Mouse (Mus musculus): ENCODE results near the gene Taldo1. TPM values are rescaled to one million over a fixed set of nuclear protein-coding genes. Genes with fewer than 3 reads are reported as not detected.

Taldo1 gene
- total RNA-seq, 2 experiments from 2014 or later: 87.5 to 90.9 TPM

DNA sequence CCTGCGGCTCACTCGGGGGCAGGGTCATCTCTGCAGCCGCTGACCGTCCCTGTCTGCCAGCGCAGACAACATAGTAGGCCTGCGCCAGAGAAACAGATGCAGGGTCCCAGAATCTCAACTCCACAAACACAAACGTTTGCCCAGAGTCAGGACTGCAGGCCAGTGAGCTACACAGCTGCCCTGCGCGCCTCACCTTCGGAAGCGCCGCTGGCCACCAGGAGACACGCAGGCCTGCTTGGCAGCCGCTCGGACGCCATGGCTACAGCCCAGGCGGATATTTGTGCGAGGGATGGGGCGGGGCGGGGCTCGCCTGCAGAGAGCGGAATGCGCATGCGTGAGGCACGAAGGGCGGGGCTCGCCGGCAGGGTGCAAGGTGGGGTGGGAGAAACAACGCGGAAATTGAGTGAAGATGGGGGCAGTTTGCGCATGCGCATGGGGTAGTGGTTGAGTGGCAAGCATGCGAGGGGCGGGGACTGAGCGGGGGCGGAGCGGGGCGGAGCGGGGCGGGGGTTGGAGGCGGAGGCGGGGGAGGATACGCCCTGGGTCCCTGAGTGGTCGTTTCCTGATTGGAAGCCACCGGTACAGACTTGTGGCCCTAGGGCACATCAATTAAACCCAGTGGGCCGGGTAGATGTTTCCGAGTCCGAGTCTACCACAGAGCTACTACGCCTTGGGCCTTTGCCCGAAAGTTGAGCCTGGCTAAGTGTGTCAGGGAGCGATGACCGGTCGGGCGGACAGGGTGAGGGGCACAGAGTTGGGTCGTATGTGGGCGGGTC lies 22.0 kb downstream of the Taldo1 start, which contains the start of gene Gatd1:
Gene Gatd1, minus strand, starts transcription at position 328 of the 776 bp plus-strand sequence.
- Histone ChIP-seq H3K4me3 (peak within 1 kb of the TSS; percentile 89), H3K27ac (peak within 1 kb of the TSS; percentile 98)
- no peak; the same call in 1 of the 2 replicates for TF ChIP-seq CTCF (IDR thresholded peaks at IDR 0.05)
- peak; percentile 99 for DNase-seq (ENCODE audit: extremely low spot score in 1 of 2, low spot score in 2 of 2)
- intact Hi-C loops (cut with DNase I): loop anchor here (2.0 kb wide), 1 partner anchor 15 kb away; the partner anchor contains the start of gene Cend1

DNA sequence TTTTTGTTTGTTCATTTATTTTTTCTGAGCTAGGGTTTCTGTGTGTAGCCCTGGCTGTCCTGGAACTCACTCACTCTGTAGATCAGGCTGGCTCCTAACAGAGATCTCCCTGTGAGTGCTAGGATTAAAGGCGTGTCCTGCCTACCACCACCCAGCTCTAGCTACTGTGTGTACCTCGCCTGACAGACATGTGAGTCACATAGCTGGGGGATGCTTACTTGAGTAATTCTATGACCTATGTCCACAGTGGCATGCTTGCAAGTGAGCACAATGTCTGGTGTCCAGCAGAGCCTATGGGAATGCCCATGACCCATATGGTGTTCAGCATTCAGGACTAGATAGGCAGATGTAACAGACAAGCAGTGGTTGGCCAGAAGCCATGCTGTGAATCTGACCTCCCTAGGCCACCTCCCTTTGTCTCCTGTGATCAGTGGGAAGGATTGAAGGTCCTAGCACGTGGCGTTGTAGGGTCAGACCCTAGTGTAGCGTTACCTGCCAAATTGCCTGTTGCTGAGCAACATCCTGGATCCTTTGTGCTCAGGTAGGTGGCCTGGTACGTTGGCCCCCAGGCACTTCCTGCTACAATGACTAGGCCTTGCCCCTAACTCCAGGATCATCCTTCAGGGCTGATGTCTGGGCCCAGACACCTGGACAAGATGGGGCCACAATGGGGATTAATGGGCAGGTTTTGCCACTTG lies 24.3 kb downstream of the Taldo1 start:
- Histone ChIP-seq H3K27ac (no peak overlapping the region), H3K4me3 (no peak overlapping the region)
- no peak for DNase-seq (ENCODE audit: extremely low spot score in 1 of 2, low spot score in 2 of 2)
- intact Hi-C loops (cut with DNase I): no loop called here
- no peak for TF ChIP-seq CTCF (IDR thresholded peaks at IDR 0.05)

DNA sequence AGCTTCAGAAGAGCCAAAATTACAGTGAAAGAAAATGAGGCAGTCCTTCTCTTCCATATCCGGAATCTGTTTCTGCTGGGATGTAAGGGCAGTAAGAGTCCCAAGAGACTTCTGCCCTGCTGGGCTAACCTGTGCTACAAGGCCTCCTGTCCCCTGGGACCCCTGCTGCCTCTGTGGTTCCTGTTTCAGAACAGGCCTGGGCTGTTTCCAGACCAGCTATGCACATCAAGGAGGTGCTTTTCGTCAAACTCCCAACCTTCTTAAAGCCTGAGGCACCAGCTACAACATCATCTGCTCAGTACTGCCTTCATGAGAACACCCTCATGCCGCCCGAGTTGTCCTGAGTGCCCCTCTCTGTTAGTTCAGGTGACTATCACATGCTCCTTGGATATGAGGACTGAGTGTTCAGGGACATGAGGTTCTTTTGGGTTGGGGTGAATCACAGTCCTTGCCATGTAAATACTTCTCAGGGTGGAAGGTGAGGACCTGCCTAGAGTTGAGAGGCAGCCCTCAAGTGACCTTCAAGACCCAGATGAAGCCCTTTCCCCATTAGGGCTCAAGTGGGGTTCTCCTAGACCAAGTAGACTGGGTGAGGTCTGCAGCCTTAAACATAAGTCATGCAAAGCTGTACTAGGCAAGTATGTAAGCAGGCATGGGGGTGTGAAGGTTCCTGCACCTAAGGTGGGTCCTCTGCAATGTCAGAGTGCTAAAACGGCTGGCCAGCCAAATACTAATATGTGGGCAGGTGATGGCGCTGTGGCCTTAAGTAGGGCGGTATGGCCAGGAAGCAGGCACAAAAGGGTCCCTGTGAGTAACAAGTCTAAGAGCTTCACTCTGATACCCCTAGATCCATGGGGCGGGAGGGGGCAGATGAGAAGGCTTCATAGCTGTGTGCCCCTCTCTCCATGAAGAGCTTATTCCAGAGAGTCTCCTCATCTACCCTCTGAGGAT lies 26.0 kb downstream of the Taldo1 start:
- no peak for DNase-seq (ENCODE audit: extremely low spot score in 1 of 2, low spot score in 2 of 2)
- Histone ChIP-seq H3K4me3 (no peak overlapping the region), H3K27ac (no peak overlapping the region)
- intact Hi-C loops (cut with DNase I): no loop called here
- no peak for TF ChIP-seq CTCF (IDR thresholded peaks at IDR 0.05)

DNA sequence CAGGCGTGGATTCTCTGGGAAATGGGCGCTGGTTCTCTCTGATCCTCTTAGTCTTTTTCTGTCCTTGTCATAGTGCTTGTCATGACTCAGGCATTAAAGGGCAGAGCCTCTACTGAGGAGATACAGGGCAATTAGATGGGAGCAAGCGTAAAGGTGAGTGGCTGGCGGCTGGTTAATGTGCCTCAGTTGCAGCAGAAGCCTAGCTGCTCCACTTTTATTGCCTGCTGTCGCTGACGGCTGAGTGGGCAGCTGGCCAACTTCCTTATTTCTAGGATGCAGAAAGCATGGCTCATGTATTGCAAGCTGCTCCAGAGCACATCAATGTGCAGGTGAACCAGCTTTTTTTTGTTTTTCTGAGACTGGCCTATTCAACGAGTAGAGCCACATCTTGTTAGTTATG lies 27.0 kb downstream of the Taldo1 start:
- intact Hi-C loops (cut with DNase I): no loop called here
- H3K27ac ChIP-seq: no peak overlapping the region

DNA sequence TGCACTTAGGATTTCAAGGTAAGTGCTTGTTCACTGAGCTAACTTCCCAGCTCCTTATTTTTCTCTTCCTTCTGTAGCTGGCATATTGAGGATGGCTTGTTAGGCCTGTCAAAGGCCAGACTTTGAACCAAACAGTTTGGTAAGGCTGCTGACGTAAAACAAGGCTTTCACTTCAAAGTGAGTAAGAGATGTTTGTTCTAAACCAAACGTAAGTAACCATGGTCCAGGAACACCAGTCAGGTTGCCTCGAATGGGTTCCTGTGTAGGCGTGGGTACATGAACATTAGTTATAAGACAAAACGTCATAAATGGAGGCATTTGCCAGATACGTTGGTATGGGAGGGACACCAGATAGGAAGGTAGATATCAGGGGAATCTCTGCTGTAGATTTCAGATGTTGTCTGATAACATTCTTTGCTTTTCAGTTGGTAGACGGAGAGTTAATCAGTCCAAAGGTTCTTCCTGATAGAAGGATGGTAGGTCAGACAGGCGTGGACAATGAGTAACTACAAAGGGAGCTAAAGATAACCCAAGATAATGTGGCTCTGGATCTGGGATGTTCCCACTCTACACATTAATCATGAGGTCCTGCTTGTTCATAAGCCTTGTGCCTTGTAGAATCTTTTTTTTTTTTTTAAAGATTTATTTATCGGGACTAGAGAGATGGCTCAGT lies 28.2 kb downstream of the Taldo1 start:
- DNase-seq (ENCODE audit: extremely low spot score in 1 of 2, low spot score in 2 of 2): no peak
- intact Hi-C loops (cut with DNase I): no loop called here
- Histone ChIP-seq H3K4me3 (no peak overlapping the region), H3K27ac (no peak overlapping the region)
- TF ChIP-seq CTCF (IDR thresholded peaks at IDR 0.05): no peak

More for the DNA sequence above, 27.0 kb downstream of the Taldo1 start:
- no peak overlapping the region for H3K4me3 ChIP-seq
- peak in 1 of 2 experiments; percentile 33 for DNase-seq (ENCODE audit: extremely low spot score in 1 of 2, low spot score in 2 of 2)
- TF ChIP-seq CTCF (IDR thresholded peaks at IDR 0.05): no peak

DNA sequence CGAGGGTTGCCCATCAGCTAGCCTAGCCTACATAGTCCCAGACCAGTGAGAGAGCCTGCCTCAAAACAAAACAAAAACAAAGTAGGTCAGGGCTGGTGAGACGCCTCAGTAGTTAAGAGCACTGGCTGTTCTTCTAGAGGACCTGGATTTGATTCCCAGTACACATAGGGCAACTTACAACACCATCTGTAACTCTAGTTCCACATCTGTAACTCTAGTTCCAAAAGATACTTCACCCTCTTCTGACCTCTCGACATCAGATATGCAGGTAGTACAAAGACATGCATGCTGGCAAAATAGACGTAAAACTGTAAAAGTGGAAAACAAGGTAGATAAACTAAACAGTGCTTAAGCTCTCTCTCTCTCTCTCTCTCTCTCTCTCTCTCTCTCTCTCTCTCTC lies 31.8 kb downstream of the Taldo1 start:
- intact Hi-C loops (cut with DNase I): no loop called here
- no peak for TF ChIP-seq CTCF (IDR thresholded peaks at IDR 0.05)
- Histone ChIP-seq H3K27ac (no peak overlapping the region), H3K4me3 (no peak overlapping the region)
- DNase-seq (ENCODE audit: extremely low spot score in 1 of 2, low spot score in 2 of 2): no peak

DNA sequence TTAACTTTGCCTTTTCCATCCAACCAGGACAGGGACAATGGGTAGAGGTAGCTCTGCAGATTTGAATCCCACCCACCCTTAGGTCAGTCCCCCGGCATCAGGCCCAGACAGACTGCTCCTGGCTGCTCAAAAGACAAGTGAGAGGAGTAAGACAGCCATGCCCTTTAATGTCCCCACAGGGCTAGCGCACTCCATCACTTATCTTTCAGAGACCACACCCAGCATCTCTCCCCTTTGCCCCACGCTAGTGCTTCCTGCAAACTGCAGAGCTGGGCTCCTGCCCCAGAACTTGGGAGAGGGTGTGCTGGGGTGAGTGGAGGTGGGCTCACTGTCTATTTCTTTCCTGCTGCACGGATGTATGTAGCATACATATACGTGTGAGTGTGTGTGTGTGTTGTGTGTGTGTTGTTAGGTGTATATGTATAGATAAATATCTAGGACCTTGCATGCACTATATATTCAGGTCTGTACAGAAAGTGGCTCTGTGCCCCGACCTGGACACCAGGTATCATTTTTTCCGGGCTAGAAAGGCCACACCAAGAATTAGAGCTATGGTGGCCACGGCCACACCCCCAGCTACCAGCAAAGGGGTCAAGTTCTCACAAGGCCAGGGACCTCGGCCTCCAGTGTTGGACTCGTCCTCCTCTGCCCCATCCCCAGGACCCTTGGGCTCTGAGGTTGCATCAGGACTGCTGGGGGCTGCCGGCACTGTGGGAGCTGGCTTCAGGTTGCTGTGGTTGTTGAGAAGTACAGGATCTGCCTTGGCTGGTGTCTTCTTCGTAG lies 35.1 kb downstream of the Taldo1 start:
- intact Hi-C loops (cut with DNase I): no loop called here
- DNase-seq (ENCODE audit: extremely low spot score in 1 of 2, low spot score in 2 of 2): no peak
- Histone ChIP-seq H3K4me3 (no peak overlapping the region), H3K27ac (no peak overlapping the region)
- TF ChIP-seq CTCF (IDR thresholded peaks at IDR 0.05): no peak

DNA sequence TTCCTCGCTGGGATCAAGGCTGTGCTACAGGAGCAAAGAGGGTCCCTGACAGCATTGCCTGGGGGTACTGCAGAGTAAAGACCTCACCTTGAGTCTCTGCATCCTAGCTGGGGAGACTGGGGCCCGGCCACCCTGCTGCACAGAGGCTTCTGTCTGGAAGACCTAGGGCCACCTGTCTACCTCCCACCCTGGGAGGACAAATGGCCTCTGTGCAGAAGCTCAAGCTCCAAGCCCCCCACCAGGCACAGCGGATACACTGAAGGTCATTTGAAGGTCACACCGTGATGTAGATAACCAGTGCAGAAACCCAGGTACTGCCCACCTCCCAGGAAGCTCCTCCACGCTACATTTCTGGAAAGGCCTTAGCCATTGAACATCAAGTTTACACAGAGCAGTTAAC lies 36.7 kb downstream of the Taldo1 start:
- no peak for DNase-seq (ENCODE audit: extremely low spot score in 1 of 2, low spot score in 2 of 2)
- Histone ChIP-seq H3K4me3 (peak overlapping the region; percentile 94), H3K27ac (peak overlapping the region; percentile 97)
- intact Hi-C loops (cut with DNase I): loop anchor here (2.0 kb wide), 1 partner anchor 14 kb away; the partner anchor contains the start of gene Gatd1
- no peak for TF ChIP-seq CTCF (IDR thresholded peaks at IDR 0.05)

DNA sequence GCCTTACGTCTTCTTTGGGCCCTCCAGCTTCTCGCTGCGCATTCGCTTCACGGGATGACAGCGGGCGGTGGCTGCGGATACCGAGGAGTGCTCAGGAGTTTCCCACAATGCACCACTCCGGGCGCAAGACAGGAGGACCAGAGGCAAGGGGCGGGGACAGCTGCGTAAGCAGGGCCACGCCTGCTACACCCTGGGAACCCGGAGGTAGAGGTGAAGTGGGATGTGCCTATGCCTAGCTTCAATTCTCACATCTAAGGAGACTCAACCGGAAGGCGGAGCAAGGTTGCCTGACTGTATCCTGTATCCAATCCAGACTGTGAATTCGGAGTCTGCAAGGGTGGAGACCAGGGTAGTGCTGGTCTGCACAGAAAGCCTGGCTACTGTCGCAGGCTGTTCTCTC lies 37.3 kb downstream of the Taldo1 start, which contains the start of gene Cend1:
Gene Cend1, minus strand, starts transcription at position 182 of the 400 bp plus-strand sequence.
- Histone ChIP-seq H3K4me3 (peak within 1 kb of the TSS; percentile 94), H3K27ac (peak within 1 kb of the TSS; percentile 97)
- intact Hi-C loops (cut with DNase I): loop anchor here (2.0 kb wide), 1 partner anchor 15 kb away; the partner anchor contains the start of gene Gatd1
- no peak for TF ChIP-seq CTCF (IDR thresholded peaks at IDR 0.05)
- peak; percentile 88 to 89 for DNase-seq (ENCODE audit: extremely low spot score in 1 of 2, low spot score in 2 of 2)

Data from left cerebral cortex, adult 2 months (tissue).